Mouse (Mus musculus): ENCODE results near the gene Vmn1r149.
"Not testable (repeated sequence)": the region's sequence is repeated elsewhere in the genome, so short reads cannot be mapped to it uniquely, and the experiment has no call there.

Vmn1r149 gene

GRCm38 (mm10) chr7:22438129-22438528, at the start of gene Vmn1r149:
Gene Vmn1r149, minus strand, starts transcription at chr7:22438229.
- in situ Hi-C loops (cut with MboI; ENCODE audit: low pct_unique_long_range_greater_than_20kb in 1 of 2, low sequenced_read_pairs in 2 of 2, unreplicated experiment in 1 of 2) = not testable (repeated sequence)

DNA sequence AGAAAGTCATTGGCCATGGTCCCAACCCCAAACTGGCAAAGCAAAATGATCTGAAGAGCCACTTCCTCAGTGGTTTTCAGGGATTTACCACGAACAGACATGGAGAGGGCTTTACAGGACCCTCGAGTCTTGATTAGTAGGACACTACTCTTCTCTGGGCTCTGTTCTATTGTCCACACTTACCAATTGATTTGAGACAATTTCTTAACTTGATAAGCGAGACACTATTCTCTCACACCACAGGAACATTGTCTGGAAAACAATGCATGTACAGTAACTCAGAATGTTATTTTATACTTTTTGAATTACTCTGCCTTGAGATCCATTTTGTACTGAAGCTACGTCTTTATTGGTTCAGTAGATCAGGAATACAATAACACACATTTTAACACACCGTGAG, 25.9 kb upstream of the Vmn1r149 start, which contains the start of gene Gm10665:
TSS of gene Gm10665 (minus strand) at position 101 of the 400 bp plus-strand sequence.
- in situ Hi-C loops (cut with MboI; ENCODE audit: low pct_unique_long_range_greater_than_20kb in 1 of 2, low sequenced_read_pairs in 2 of 2, unreplicated experiment in 1 of 2) = not testable (repeated sequence)

GRCm38 (mm10) chr7:22413283-22413682, 24.7 kb downstream of the Vmn1r149 start, which contains the start of gene Vmn1r148:
Gene Vmn1r148, plus strand, starts transcription at chr7:22413583.
- in situ Hi-C loops (cut with MboI; ENCODE audit: low pct_unique_long_range_greater_than_20kb in 1 of 2, low sequenced_read_pairs in 2 of 2, unreplicated experiment in 1 of 2) = not testable (repeated sequence)
